Mouse (Mus musculus): ENCODE measurements around the gene Cdc26.
A peak's percentile ranks its signal among the peaks of the same experiment; 100 is the strongest.

Cdc26 gene

DNA sequence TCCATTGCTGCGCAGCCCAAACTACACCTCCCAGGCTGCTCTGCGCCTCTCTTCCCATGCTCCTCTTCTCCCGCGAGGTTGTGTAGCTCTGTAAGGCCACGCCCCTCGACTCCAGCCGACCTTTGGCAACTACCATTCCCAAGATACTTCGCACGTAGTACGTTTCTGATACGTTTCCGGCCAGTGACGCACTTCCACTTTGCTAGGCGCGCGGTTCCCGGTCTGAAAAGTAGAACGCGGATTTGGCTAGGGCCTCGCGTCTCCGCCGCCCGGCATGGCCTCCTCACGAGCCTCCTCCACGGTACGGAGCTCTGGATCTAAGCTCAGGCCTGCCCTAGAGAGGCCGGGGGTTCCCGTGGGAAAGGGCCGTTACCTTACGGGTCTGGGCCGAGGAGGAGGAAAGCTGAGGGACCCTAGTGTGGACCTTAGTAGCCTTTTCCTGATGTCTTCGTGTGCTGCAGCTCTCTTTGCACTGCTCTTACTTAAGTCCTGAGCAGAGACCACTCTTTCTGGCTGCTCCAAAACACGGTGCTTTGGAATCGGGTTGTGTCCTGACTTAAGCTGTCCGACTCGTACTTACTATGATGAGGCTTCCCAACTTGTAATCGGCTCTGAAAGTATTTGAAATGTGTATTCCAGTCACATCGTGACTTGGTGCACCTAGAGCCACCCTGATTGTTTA is at the start of gene Cdc26, which contains the start of gene Prpf4:
Gene Cdc26, minus strand, starts transcription at position 42 of the 682 bp plus-strand sequence.
Gene Prpf4, plus strand, starts transcription at position 197 of the 682 bp plus-strand sequence.
- peak; percentile 94 for DNase-seq (ENCODE audit: low read depth, low spot score)

DNA sequence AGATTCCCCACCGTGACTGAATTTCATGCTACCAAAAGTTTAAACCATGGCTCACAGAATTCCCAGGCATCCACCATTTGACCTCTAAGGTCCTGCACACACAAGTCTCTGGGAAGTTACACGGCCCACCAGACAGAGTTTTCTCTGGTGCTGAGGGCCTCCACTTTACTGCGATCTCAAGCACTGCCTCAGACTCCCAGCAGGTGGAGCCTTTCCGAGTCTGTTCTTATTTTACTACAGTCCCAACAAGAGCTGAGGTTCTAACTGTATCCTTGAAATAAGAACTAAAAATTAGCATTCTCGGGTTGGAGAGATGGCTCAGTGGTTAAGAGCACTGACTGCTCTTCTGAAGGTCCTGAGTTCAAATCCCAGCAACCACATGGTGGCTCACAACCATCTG is 46.6 kb upstream of the Cdc26 start:
- DNase-seq (ENCODE audit: low read depth, low spot score): no peak

DNA sequence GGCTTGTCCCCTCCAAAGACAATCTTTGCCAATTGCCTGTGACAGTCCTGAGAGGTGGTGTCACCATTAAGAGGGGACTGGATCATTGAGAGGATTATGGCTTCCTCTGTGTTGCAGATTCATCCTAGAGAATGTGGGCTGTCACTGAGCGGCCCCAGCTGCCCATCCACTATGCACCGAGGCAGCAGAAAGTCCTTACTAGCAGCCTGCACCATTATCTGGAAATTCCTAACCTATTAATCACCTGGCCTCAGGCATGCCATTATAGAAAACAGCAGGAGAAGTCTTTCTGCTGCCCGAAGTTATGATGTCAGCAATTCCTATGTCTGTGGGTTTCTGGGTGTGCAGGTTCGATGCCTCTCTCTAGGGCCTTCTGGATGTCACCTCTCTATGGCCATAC is 32.5 kb upstream of the Cdc26 start:
- DNase-seq (ENCODE audit: low read depth, low spot score): no peak

DNA sequence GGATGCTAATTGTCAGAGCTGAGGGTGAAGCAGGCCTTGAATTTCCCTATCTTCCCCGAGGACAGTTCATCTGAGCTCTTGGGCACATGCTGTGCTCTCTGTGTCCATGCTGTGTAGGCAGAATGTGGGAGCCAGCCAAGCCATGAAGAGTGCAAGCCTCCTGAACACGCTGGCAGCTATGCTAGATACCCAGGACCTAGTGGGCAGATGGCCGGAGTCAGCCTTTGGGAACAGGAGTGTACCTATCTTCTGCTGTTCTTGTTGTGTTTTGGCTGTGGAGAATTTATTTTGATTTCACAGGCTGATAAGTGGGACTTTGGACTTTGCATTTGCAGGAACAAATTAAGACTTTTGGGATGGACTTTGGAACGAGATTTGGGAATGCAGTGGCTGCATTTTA is 32.1 kb upstream of the Cdc26 start:
- no peak for DNase-seq (ENCODE audit: low read depth, low spot score)

DNA sequence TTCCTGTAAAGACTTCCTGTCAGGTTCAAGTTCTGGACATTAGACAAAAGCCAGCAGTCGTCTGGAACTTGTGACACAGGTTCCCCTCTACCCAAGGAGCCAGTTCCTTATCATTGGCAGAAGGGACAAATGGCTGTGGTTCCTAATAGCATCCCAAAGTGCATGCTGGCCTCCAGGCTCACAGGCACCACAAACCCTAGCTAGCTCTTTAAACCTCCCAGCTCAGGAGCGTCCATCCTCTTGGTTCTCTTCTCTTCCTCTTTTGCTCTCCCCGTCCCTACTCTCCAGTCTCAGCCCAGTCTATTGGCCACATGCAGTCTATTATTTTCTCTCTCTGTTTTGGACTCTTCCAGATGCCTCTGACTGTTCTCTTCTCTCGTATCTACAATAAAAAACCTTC is 31.4 kb upstream of the Cdc26 start:
- DNase-seq (ENCODE audit: low read depth, low spot score): no peak

DNA sequence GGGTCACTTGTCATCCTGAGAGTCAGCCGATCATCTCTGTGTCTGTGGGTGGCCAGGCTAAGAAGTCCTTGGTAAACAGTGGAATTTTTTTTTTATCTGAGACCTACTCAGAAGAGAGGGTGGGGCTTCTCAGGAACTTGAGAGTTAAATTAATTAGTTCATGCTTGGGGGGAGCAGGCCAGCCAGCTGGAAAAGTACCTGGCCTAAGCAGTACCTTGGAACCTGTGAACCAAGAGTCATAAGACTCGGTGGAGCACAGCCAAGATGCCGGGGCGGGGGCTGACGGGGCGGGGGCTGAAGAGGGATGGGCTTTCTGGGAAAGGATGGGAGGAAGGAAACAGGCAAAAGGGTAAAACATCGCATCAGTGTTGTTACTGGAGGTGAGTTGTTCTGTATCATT is 29.4 kb upstream of the Cdc26 start:
- DNase-seq (ENCODE audit: low read depth, low spot score): no peak

DNA sequence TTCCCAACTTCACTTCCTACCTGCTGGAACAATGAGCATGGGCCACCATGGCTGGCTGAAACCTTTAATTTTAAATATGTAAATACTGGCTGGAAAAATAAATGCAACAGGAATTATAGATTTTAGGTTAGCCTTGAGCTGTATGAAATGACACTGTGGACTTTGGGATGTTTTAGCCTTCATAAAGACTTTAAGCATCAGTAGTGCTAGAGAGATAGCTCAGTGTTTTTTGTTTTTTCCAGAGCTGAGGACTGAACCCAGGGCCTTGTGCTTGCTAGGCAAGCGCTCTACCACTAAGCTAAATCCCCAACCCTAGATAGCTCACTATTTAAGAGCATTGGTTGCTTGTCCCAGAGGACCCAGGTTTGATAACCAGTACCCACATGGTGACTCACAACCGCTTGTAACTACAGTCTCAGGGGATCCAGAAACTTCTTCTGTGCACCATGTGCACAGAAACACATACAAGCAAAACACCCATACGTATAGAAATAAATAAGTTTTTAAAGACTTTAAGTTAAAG is 28.9 kb upstream of the Cdc26 start:
- DNase-seq (ENCODE audit: low read depth, low spot score): no peak

DNA sequence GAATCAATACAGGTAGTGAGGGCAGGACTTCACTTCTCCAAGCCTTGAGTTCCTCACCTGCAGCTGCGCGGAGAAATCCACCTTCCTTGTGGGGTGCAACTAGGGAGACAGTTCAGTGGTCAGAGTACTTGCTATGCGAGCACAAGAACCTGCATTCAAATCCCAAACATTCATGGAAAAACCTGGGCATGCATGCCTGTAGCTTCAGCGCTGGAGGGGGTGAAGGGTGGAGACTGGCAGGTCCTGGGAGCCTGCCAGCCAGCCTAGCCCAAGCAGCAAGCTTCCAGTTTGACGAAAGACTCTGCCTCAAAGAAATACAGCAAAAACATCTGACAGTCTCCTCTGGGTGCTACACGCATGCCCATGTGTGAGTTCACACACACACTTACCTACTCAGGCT is 26.6 kb upstream of the Cdc26 start, which contains the start of gene Rnf183:
Gene Rnf183, minus strand, starts transcription at position 172 of the 400 bp plus-strand sequence.
- DNase-seq (ENCODE audit: low read depth, low spot score): no peak

DNA sequence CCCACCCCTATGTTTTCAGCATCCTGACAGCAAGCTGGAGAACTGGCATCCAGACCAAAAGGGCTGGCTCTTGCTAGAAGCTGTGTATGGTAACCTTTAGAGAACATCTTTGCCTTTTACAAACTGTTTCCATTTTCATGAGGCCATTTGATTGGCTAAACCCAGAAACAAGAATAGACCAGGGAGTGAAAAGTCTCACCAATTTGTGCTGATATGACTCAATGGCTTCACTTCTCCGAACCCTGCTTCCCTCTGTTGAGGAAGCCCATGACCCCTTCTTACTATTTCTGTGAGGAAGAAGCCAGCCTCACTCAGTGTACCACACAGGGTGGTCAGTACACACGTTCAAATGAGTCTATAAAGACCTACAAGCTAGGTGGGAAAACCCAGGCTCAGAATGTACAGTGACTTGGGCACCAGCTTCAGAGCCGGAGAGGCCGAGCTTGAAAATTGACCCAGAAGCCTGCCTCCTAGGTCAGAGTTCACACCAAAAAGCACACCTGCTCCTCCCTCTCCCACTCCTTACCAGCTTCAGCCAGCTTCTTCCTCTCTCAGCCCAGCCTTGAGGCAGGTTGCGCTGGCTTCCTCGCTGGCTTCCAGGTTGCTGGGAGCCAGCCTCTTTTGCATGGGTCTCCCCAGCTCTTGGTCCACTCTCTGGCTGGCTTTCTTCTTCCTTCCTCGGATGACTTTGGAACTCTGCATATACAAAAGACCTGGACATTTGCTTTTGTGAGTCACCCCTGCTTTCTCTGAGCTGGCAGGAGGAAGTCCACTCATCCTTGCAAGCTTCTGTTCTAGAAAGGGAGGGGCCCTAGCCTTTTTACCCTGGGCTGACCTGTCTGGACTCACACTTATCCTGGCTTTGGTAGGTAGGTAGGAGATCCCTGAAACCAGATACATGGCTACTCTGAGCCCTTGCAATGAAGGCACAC is 25.8 kb upstream of the Cdc26 start:
- DNase-seq (ENCODE audit: low read depth, low spot score): no peak

DNA sequence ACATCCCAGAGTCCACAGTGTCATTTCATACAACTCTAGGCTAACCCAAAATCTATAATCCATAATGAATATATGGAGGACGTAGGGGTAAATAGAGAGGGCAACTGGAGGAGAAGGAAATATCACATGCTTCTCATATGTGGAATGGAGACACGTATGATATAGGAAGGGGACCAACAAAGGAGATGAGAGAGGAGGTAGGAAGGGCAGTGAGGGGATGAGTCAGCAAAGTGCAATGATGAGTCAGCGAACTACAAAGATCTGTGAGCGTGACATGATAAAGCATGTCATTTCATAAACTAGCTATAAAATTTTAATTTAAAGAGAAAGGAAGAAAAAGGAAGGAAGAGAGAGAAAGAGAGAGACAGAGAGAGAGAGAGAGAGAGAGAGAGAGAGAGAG is 23.1 kb upstream of the Cdc26 start:
- no peak for DNase-seq (ENCODE audit: low read depth, low spot score)

DNA sequence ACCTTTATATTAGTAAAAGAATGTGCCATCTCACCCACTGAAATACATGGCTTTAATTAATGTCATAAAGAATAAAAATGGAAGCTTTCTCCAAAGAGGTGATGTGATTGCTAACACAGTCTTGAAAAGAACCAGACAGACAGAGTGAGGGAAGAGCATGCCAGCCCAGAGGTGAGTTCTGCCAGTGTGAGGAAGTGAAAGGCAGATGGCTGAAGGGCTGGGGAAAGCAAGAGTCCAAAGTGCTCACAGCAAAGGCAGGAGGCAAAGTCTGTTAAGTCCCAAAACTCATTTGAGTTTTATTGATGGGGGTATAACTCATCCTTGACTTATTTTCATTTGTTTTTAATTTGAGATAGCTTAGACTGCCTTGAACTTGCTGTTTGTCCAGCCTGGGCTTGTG is 22.2 kb upstream of the Cdc26 start:
- DNase-seq (ENCODE audit: low read depth, low spot score): no peak

DNA sequence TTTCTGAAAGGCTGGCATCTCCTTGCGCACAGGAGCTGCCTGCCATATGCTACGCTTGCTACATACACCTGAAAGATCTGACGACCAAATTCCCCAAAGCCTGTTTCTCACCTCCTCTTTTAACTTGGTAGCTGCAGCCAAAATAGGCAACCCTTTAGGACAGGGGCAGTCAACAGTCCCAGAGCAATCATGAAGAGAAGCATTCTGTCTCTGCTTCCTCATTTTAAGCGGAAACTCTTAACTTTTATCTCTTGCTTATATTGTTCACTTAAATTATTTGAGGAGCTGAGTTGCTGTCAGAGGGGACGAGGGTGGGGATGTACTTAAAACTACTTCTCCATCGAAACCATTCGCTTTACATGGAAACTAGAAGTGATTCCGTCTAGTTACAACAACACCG is 21.2 kb upstream of the Cdc26 start:
- no peak for DNase-seq (ENCODE audit: low read depth, low spot score)

DNA sequence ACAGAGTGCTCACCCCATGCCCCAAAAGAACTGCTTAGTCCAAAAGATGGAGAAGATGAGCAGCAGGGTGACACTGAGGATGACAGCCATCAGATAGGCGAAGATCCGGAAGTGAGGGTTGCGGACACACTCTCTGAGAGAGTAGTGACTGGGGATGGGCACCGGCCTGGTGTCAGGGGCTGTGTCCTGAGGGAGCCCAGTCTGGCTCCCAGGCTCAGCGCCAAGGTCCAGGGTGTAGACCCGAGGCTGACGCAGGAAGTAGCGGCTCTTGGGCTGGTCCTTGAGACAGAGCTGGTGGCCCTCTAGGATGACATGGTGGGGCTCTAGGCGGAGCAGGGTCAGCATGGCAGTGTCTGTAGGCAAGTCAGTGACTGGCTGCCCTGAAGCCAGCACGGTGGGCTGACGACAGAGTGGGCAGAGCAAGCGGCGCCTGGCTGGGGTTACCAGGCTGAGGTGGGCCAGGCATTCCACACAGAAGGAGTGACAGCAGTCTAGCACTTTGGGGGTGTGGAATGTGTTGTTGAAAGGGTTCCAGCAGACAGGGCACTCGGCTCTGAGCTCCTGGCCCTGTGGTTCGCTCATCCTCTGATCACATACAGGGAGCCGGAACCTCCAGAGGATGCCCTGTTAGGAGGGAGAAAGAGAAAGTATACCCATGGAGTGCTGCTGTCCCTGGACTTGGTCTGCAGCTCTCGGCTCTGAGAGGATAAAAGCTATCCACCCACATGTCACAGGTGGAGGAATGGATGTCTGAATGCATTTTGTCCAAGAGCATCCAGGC is 19.7 kb upstream of the Cdc26 start:
- no peak for DNase-seq (ENCODE audit: low read depth, low spot score)

DNA sequence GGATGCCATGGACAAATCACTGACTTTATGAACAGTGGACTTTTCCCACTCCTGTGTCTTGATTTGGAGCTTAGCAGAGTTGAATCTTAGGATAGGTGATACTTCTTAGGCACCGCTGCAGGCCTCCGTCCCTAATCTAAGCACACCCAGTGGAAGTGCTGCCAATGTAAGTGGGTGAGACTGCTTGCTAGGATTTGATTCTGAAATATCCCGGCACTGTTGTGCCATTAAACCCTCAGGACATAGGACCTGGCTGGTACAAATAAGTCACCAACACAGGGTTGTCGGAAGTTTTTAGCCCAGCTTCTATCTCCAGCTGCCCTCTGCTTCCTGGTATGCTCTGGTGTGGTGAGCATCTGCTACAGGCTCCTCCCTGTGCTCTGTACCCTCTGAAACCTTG is 17.4 kb upstream of the Cdc26 start:
- no peak for DNase-seq (ENCODE audit: low read depth, low spot score)

DNA sequence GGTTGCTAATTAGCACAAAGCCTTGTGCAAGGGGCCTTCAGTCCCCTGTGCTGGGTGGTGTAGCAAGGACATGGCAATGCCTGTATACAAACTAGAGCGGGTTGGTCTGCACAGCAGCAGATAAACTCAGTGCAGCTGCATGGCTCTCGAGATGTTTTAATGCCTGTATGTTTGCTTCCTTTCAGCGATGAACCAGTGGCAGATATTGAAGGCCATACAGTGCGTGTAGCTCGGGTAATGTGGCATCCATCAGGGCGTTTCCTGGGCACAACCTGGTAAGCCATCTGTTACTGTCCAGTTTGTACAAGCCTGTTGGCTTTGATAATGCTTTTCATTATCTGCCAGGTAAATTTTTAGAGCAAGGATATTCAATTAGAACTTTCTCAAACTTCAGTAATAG is 10.6 kb upstream of the Cdc26 start:
- no peak for DNase-seq (ENCODE audit: low read depth, low spot score)

DNA sequence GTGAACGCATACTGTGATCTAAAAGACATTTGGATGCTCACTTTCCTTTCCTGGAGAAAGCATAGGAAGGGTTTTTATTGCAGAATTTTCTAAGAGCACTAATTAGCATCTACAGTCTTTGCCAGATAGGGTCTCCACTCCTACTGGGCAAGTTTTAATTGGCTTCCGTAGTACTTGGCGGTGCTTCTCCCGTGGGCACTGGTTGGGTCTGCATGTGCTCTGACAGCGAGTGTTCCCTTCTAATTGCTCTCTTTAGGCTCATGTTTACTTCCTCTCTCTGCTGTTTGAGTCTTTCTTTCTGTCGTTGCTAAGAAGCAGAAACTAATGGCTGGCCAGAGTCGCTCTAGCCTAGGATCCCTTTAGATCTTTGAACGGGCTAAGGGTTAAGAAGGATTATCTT is 10.0 kb upstream of the Cdc26 start:
- no peak for DNase-seq (ENCODE audit: low read depth, low spot score)

DNA sequence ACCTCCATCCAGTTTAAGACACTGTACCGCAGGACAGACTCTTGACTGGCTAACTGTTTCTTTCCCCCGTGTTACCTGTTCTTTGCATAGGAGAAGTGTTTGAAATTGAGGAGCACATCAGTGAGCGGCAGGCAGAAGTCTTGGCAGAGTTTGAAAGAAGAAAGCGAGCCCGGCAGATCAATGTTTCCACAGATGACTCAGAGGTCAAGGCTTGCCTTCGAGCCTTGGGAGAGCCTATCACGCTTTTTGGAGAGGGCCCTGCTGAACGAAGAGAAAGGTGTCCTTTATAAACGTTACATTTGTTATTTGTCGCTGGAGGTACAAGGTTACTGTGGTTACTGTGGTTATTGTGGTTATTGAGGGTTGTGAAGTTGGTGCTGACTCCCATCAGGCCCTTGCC is 3.2 kb upstream of the Cdc26 start:
- no peak for DNase-seq (ENCODE audit: low read depth, low spot score)

DNA sequence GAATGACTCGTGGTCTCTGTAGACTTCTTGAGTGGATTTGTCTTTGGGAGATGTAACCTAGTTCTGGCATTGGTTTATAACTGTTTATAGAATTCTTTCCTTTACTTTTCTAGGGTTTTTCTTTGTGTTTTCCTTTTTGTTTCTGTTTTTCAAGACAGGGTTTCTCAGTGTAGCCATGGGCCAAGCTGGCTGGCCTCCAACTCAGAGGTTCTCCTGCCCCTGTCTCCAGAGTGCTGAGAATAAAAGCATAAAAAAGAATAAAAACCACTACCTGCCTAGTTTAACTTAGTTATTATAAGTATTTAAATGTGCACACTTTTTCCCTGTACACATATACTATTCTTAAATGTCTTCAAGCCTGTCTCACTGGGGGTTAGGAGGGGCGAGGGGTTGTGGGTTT is 1.9 kb upstream of the Cdc26 start:
- DNase-seq (ENCODE audit: low read depth, low spot score): no peak

DNA sequence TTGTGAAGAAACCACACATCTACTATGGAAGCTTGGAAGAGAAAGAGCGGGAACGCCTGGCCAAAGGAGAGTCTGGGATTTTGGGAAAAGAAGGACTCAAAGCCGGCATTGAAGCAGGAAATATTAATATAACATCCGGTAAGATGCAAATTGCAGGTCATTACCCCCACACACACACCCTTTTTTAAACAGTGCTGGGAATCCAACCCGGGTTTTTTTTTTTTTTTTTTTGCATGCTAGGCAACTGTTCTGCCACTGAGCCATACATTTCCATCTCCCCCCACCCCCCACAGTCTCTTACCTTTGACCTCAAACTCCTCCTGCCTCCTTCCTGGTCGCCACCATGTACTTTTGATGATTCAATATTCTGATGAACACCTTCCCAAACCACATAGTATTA is 1.2 kb upstream of the Cdc26 start:
- no peak for DNase-seq (ENCODE audit: low read depth, low spot score)

DNA sequence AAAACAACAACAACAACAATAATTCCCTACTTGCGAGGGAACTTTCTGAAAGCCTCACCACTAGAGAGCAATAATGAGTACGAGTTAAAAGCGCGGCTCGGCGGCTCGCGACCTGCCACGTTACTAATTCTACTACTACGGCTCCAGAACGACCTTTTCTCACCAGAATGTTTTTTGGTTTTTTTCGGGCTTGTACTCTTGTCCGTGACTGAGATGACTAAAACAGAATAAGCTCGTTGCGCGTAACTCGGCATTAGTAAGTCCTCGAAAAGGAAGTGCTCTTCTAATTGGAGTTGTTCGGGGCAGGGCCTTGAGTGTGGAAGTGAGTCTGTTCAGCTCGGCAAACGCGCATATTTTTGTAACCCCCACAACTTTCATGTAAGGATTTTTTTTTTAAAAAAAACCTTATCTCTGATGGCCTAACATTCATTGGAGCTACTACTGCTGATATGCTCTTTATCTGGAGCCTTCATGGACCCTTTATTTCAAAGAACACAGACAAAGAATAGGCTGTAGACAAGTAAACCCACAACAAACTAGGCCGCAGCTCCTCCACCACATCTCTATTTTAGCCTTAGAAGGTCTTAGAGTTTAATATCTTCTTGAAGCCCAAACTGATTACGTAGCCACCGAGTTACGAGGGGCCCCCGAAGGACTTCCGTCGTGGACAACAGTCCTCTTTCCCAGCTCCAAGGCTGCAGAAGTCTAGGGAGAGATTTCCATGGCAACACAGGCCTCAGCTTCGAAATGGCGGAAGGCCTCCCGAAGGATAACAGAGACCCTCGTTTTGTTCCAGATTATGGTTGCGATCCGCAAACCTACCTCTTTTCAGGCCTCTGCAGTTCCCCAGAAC is 486 bp downstream of the Cdc26 start:
- DNase-seq (ENCODE audit: low read depth, low spot score): peak; percentile 20

DNA sequence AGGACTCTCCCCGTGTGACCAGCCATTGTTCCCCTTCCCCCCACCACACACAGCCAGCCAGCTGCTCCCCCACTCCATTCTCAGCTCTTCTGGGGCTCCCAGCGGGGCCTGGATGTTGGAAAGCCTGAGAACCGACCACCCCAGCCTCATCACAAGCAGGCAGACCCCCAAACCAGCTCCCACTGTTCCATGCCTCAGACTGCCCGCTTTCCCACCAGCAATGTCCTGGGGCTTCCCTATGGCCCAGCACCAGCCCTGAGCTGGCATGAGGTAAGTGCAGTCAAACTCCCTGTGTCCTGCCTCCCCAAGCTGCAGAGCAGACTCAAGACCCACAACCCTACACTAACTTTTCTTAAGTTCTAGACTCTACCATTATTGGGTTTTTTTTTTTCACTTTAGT is 2.3 kb downstream of the Cdc26 start:
- DNase-seq (ENCODE audit: low read depth, low spot score): no peak
